Mouse (Mus musculus) stomach, postnatal 0 days (tissue): ENCODE results near the gene Oasl1. TPM values are rescaled to one million over a fixed set of nuclear protein-coding genes. Genes with fewer than 3 reads are reported as not detected.

Experiments
- ATAC-seq: fragments of 200-750 bp; cut with Nextera tagmentation; 2 replicates; pipeline ENCODE4 v1.8.0; 2017; ENCODE audit not compliant: low FRiP score, low TSS enrichment
- DNase-seq: peaks from one replicate; pipeline ENCODE4 v3.0.0-alpha.2; 2016; ENCODE audit warnings: low spot score
- H3K27ac ChIP-seq: fragments of 300-500 bp; sonication (generic); replicated peaks from 2 replicates; pipeline ENCODE4 v1.5.1; 2014; ENCODE audit warnings: mild to moderate bottlenecking, control low read depth
- H3K27me3 ChIP-seq: fragments of 300-500 bp; sonication (generic); 2 replicates; pipeline ENCODE4 v1.6.1; 2014; ENCODE audit warnings: low read length; ENCODE audit not compliant: control insufficient read depth, insufficient read depth
- H3K36me3 ChIP-seq: fragments of 300-500 bp; sonication (generic); 2 replicates; pipeline ENCODE4 v1.6.1; 2014; ENCODE audit warnings: low read length, mixed read lengths; ENCODE audit not compliant: control insufficient read depth, insufficient read depth
- H3K4me1 ChIP-seq: fragments of 300-500 bp; sonication (generic); replicated peaks from 2 replicates; pipeline ENCODE4 v1.6.1; 2014; ENCODE audit warnings: antibody characterized with exemption; ENCODE audit not compliant: control insufficient read depth, insufficient read depth
- H3K4me2 ChIP-seq: fragments of 300-500 bp; sonication (generic); replicated peaks from 2 replicates; pipeline ENCODE4 v1.6.1; 2014; ENCODE audit warnings: low read depth, mild to moderate bottlenecking, control low read depth, moderate library complexity
- H3K4me3 ChIP-seq: fragments of 300-500 bp; sonication (generic); 2 replicates; pipeline ENCODE4 v1.5.1; 2014; ENCODE audit warnings: low read depth, low read length, control low read depth
- H3K9ac ChIP-seq: fragments of 300-500 bp; sonication (generic); 2 replicates; pipeline ENCODE4 v1.6.1; 2014; ENCODE audit warnings: mild to moderate bottlenecking, low read length, control low read depth, mixed read lengths
- H3K9me3 ChIP-seq: fragments of 300-500 bp; sonication (generic); 2 replicates; pipeline ENCODE4 v1.6.1; 2016; ENCODE audit warnings: low read length; ENCODE audit not compliant: control insufficient read depth
- CTCF ChIP-seq: IDR thresholded peaks from 2 replicates; pipeline ENCODE4 v1.5.1; 2016; ENCODE audit warnings: antibody characterized with exemption, low read depth, mild to moderate bottlenecking, moderate library complexity
- EP300 ChIP-seq: optimal IDR thresholded peaks from 2 replicates; pipeline ENCODE3; 2016; ENCODE audit warnings: antibody characterized with exemption
- WGBS: fragments of 180-500 bp; shearing (Covaris S2); extraction: QIAGEN DNeasy Blood & Tissue Kit; methylation state at CpG from one replicate; pipeline ENCODE4 v1.1.7; 2014; 5-methylcytosine and 5-hydroxymethylcytosine counted together
- polyA plus RNA-seq: library from polyadenylated mRNA; unstranded; fragments of >200 nt; fragmentation: Nextera tagmentation; extraction: Ambion mirVana; gene quantifications from 2 replicates; pipeline ENCODE4 v1.2.1, GENCODE M21; 2015

Gene Oasl1
- polyA plus RNA-seq, 1 experiment from 2014 or later, result 14.6 TPM

DNA sequence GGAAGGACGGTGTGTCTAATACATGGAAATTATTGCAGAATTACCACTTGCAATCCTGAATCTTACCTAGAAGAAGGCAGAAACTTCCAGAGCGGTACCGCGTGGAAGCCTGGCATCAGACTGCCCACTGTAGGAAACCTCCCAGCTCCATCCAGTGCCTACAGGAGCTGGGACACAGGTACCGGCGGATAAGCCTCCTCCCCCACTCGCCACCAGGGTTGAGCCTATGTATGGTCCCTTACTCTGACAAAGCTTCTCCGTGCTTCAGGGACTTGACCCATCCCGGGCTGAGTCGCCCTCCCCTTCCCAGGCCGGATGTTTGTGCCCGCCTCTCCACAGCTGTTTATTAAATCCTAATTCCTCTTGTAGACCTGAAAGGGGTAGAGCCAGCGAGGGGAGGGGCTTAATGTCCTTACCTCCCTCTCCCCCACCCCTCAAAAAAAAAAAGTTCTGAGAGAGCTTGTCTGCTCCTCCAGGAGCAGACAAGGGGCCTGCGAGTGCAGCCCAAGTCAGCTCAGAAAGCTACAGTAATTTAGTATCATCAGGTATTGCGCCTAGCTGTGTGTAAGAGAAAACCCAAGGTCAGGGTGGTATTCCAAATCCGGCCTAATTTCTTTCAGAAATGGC is 57.2 kb downstream of the Oasl1 start:
- no peak for DNase-seq
- Histone ChIP-seq H3K27ac (peak overlapping the region; percentile 63), H3K27me3 (no peaks in the 10 kb centered on the region), H3K36me3 (no peaks in the 10 kb centered on the region), H3K4me3 (peak overlapping the region; percentile 37), H3K9ac (peak overlapping the region; percentile 51), H3K4me2 (peak overlapping the region; percentile 75), H3K4me1 (no peaks in the 10 kb centered on the region), H3K9me3 (no peaks in the 10 kb centered on the region)
- ATAC-seq, result no peak
- 34% methylated on average over 16 of the region's 16 CpGs for WGBS
- TF ChIP-seq CTCF, result no peak
- TF ChIP-seq EP300, result no peak

DNA sequence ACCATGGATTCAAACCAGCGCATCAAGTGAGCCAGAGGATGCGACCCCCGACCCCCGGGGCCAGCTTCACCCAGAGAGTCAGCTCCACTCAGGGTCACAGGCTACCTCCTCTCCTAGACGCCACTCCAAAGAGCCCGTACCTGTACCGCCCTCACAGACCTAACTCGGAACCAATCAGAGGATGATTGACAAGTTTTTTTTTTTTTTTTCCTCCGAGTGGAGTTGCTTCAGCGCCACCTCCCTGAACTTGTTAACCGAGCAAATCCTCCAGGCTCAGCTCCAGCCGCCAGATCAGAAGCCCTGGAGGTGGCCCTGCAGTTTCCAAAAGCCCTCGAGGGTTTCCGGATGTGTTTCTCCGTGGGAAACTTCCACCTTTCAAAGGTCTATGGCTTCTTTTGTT is 59.0 kb downstream of the Oasl1 start:
- Histone ChIP-seq H3K4me1 (no peaks in the 10 kb centered on the region), H3K9ac (no peak overlapping the region), H3K27me3 (no peaks in the 10 kb centered on the region), H3K9me3 (no peaks in the 10 kb centered on the region), H3K4me3 (no peak overlapping the region), H3K4me2 (no peak overlapping the region), H3K36me3 (no peaks in the 10 kb centered on the region), H3K27ac (no peak overlapping the region)
- 61% methylated on average over 15 of the region's 15 CpGs for WGBS
- DNase-seq (no peak), ATAC-seq (no peak)
- TF ChIP-seq EP300 (no peak), CTCF (no peak)

DNA sequence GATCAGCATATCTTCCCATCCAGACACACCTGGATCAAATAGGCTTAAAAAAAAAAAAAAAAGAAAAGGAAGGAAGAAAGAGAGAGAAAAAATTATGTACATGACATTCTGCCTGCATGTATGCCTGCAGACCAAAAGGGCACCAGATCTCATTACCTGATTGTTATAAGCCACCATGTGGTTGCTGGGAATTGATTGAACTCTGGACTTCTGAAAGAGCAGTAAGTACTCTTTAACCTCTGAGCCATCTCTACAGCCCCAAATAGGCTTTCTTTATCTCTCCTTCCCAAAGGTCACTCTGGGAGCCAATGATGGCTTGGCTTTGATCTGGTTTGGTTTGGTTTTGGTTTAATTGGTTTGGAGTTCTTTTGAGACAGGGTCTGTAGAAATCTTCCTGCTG is 62.0 kb downstream of the Oasl1 start:
- Histone ChIP-seq H3K36me3 (no peaks in the 10 kb centered on the region), H3K4me3 (no peak overlapping the region), H3K9ac (no peak overlapping the region), H3K4me1 (no peaks in the 10 kb centered on the region), H3K9me3 (no peaks in the 10 kb centered on the region), H3K4me2 (no peak overlapping the region), H3K27ac (no peak overlapping the region), H3K27me3 (no peaks in the 10 kb centered on the region)
- ATAC-seq, result no peak
- no peak for DNase-seq
- TF ChIP-seq EP300, result no peak
- TF ChIP-seq CTCF, result no peak

Other genes starting within 250 kb of the Oasl1 start
- gene Gltp, start 232.3 kb upstream of the Oasl1 start, polyA plus RNA-seq, result 482 and 496 TPM in 2 replicates
- gene Tchp, start 215.5 kb upstream of the Oasl1 start, polyA plus RNA-seq, result 4.6 and 5.8 TPM in 2 replicates
- 36.4 and 41.7 TPM in 2 replicates for gene Ankrd13a, start 148.6 kb upstream of the Oasl1 start, polyA plus RNA-seq
- 14.2 and 16.1 TPM in 2 replicates for gene Git2, start 147.7 kb upstream of the Oasl1 start, polyA plus RNA-seq
- 110 and 118 TPM in 2 replicates for gene 1500011B03Rik, start 99.8 kb upstream of the Oasl1 start, polyA plus RNA-seq
- gene 4930519G04Rik, start 69.6 kb upstream of the Oasl1 start, polyA plus RNA-seq, result 0.05 TPM in 1 of 2 replicates, not detected in the other
- gene Gm9936, start 64.6 kb upstream of the Oasl1 start, polyA plus RNA-seq, result 0.06 and 0.15 TPM in 2 replicates
- gene Oasl2, start 26.3 kb upstream of the Oasl1 start, polyA plus RNA-seq, result 20.1 and 22.3 TPM in 2 replicates
- 39.2 and 49.8 TPM in 2 replicates for gene 2210016L21Rik, start 18.9 kb downstream of the Oasl1 start, polyA plus RNA-seq
- gene Hnf1a, start 47.9 kb downstream of the Oasl1 start, polyA plus RNA-seq, result 5.4 and 5.7 TPM in 2 replicates
- 25.2 and 39.8 TPM in 2 replicates for gene Sppl3, start 87.9 kb downstream of the Oasl1 start, polyA plus RNA-seq
- 17.9 and 22.2 TPM in 2 replicates for gene Gm10401, start 175.1 kb downstream of the Oasl1 start, polyA plus RNA-seq
- gene Acads, start 196.1 kb downstream of the Oasl1 start, polyA plus RNA-seq, result 70.6 and 73.8 TPM in 2 replicates
- gene Unc119b, start 211.7 kb downstream of the Oasl1 start, polyA plus RNA-seq, result 12.7 and 12.9 TPM in 2 replicates
- gene Mlec, start 234.9 kb downstream of the Oasl1 start, polyA plus RNA-seq, result 30.4 and 34.0 TPM in 2 replicates